In genomic region chr8:59478257-59478656, GRCm38 (mm10) we compare ENCODE assay signal across 25 mouse cellular contexts.
A peak's percentile ranks its signal among the peaks of the same experiment; 100 is the strongest.
DNase-seq lines count a peak whose midpoint lies in the region; ATAC-seq and TF ChIP-seq lines count a peak whose summit lies in the region.
"Had no signal": no experiment of that assay in that cellular context is flagged by ENCODE, and none has a peak within 500 bp of the region (broad histone marks: within the 10 kb centered on the region; RNA-seq: fewer than 3 reads in every experiment).

No protein-coding gene starts in this region.

- no peak for TF ChIP-seq CTCF in brain, embryonic 14.5 days (IDR thresholded peaks at IDR 0.05; ENCODE audit: borderline replicate concordance, extremely low read depth, insufficient read depth, insufficient read length)

- peak; percentile 15 for DNase-seq in forebrain, embryonic 14.5 days (ENCODE audit: low spot score)
- DNase-seq in ES-E14 (ENCODE audit: low read depth, low spot score) = peak; percentile 21
- peak; percentile 37 for DNase-seq in brain, embryonic 14.5 days (ENCODE audit: low read depth)
- peak; percentile 34 for DNase-seq in forelimb bud, embryonic 11.5 days (ENCODE audit: low read depth, low spot score)
- DNase-seq in lung, postnatal 25 days (ENCODE audit: low spot score) = no peak
- DNase-seq in heart, postnatal 10 days = no peak
- DNase-seq: adrenal gland, postnatal 14 days; cerebellum, adult 11-12 months; heart, postnatal 14 days; kidney, adult 9 months; kidney, postnatal 25 days; liver; lung, adult 2 months; lung, postnatal 10 days; right cerebral cortex, postnatal 14 days had no signal

- H3K27me3 ChIP-seq in forebrain, embryonic 14.5 days (replicated peaks; ENCODE audit: control insufficient read depth, insufficient read depth, low read length) = no peaks in the 10 kb centered on the region
- no peaks in the 10 kb centered on the region for H3K27me3 ChIP-seq in forebrain, embryonic 16.5 days (replicated peaks; ENCODE audit: control insufficient read depth, insufficient read depth, low read length)
- H3K27me3 ChIP-seq: embryonic facial prominence, embryonic 15.5 days; heart, embryonic 13.5 days; neural tube, embryonic 13.5 days had no signal

- H3K4me3 ChIP-seq in forebrain, embryonic 14.5 days (ENCODE audit: low read depth, low read length) = no peak overlapping the region
- H3K4me3 ChIP-seq in forebrain, embryonic 16.5 days (replicated peaks; ENCODE audit: low read length) = no peak overlapping the region
- no peak overlapping the region for H3K4me3 ChIP-seq in ES-E14 (ENCODE audit: insufficient read depth in 1 of 2, low read depth in 1 of 2, low read length in 2 of 2, poor library complexity in 1 of 2, severe bottlenecking in 1 of 2)
- H3K4me3 ChIP-seq: embryonic facial prominence, embryonic 15.5 days; heart, embryonic 13.5 days; hindbrain, embryonic 10.5 days; neural tube, embryonic 13.5 days had no signal

- H3K27ac ChIP-seq in forebrain, embryonic 14.5 days (ENCODE audit: low read depth, low read length) = no peak overlapping the region
- no peak overlapping the region for H3K27ac ChIP-seq in forebrain, embryonic 16.5 days (ENCODE audit: low read length)
- no peak overlapping the region for H3K27ac ChIP-seq in ES-E14 (ENCODE audit: insufficient read depth, low read depth, low read length, poor library complexity, severe bottlenecking)
- H3K27ac ChIP-seq: embryonic facial prominence, embryonic 15.5 days; heart, embryonic 13.5 days; hindbrain, embryonic 10.5 days; liver, embryonic 14.5 days; neural tube, embryonic 13.5 days had no signal

- no peaks in the 10 kb centered on the region for H3K4me1 ChIP-seq in forebrain, embryonic 14.5 days (ENCODE audit: control insufficient read depth, insufficient read depth, low read length)
- no peaks in the 10 kb centered on the region for H3K4me1 ChIP-seq in forebrain, embryonic 16.5 days (replicated peaks; ENCODE audit: control insufficient read depth, insufficient read depth, low read length)
- H3K4me1 ChIP-seq in ES-E14 (ENCODE audit: control insufficient read depth in 2 of 2, insufficient read depth in 2 of 2, low read length in 2 of 2, poor library complexity in 1 of 2) = no peaks in the 10 kb centered on the region
- H3K4me1 ChIP-seq: embryonic facial prominence, embryonic 15.5 days; heart, embryonic 13.5 days; hindbrain, embryonic 10.5 days; neural tube, embryonic 13.5 days had no signal

- 1% methylated on average over 3 of the region's 3 CpGs for WGBS in forebrain, embryonic 14.5 days
- WGBS in forebrain, embryonic 16.5 days = 6% methylated on average over 3 of the region's 3 CpGs

- ATAC-seq in forebrain, embryonic 14.5 days = no peak
- no peak for ATAC-seq in forebrain, embryonic 16.5 days
- no peak for ATAC-seq in erythroid progenitor cell, adult 5-6 weeks (replicated peaks; ENCODE audit: low FRiP score, poor library complexity, severe bottlenecking)
- ATAC-seq: hindbrain, embryonic 16.5 days; intestine, embryonic 16.5 days had no signal

- H3K9me3 ChIP-seq in forebrain, embryonic 14.5 days (replicated peaks; ENCODE audit: control insufficient read depth, low read length) = 0 out of 2 replicates have a peak, but pooled peaks cover 2% of the 10 kb centered on the region
- no peaks in the 10 kb centered on the region for H3K9me3 ChIP-seq in forebrain, embryonic 16.5 days (ENCODE audit: control insufficient read depth, low read length)
- H3K9me3 ChIP-seq in ES-E14 (ENCODE audit: control insufficient read depth, insufficient read depth, low read depth, low read length) = no peaks in the 10 kb centered on the region
- H3K9me3 ChIP-seq: embryonic facial prominence, embryonic 15.5 days; G1E; heart, embryonic 13.5 days; hindbrain, embryonic 10.5 days had no signal

- H3K9ac ChIP-seq in forebrain, embryonic 14.5 days (ENCODE audit: low read length) = no peak overlapping the region
- H3K9ac ChIP-seq in forebrain, embryonic 16.5 days (replicated peaks; ENCODE audit: low read depth, low read length) = no peak overlapping the region
- no peak overlapping the region for H3K9ac ChIP-seq in ES-E14 (ENCODE audit: insufficient read depth, low read depth, low read length, poor library complexity, severe bottlenecking)
- H3K9ac ChIP-seq: embryonic facial prominence, embryonic 15.5 days; heart, embryonic 13.5 days; liver, embryonic 14.5 days; neural tube, embryonic 13.5 days had no signal

- intact Hi-C loops in heart, postnatal 10 days (cut with DNase I) = no loop called here

- in situ Hi-C loops in ES-E14 (cut with MboI; ENCODE audit: low sequenced_read_pairs in 2 of 2, unreplicated experiment in 2 of 2) = no loop called here

- no peaks in the 10 kb centered on the region for H3K36me3 ChIP-seq in forebrain, embryonic 14.5 days (ENCODE audit: control insufficient read depth, insufficient read depth, low read length)
- H3K36me3 ChIP-seq in forebrain, embryonic 16.5 days (ENCODE audit: control insufficient read depth, insufficient read depth) = no peaks in the 10 kb centered on the region
- no peaks in the 10 kb centered on the region for H3K36me3 ChIP-seq in ES-E14 (ENCODE audit: control insufficient read depth, insufficient read depth, low read length, poor library complexity, severe bottlenecking)
- H3K36me3 ChIP-seq: embryonic facial prominence, embryonic 15.5 days; G1E; heart, embryonic 13.5 days; hindbrain, embryonic 10.5 days; neural tube, embryonic 13.5 days had no signal

- no peak overlapping the region for H3K4me2 ChIP-seq in forebrain, embryonic 14.5 days (ENCODE audit: low read length)
- H3K4me2 ChIP-seq in forebrain, embryonic 16.5 days (ENCODE audit: low read length) = no peak overlapping the region
- H3K4me2 ChIP-seq: embryonic facial prominence, embryonic 15.5 days; heart, embryonic 13.5 days; neural tube, embryonic 13.5 days had no signal

- no peak for TF ChIP-seq POLR2A in brain, embryonic 14.5 days (IDR thresholded peaks at IDR 0.05; ENCODE audit: borderline replicate concordance, extremely low read depth, insufficient read depth, insufficient read length, poor library complexity, severe bottlenecking)

TF ChIP-seq in ES-E14, 5 proteins besides CTCF, POLR2A, EP300 and RAD21:
- no peak for TF ChIP-seq CHD2 (IDR thresholded peaks at IDR 0.05; ENCODE audit: low read depth, low read length)
- TF ChIP-seq MAFK (IDR thresholded peaks at IDR 0.05; ENCODE audit: insufficient read depth, low read depth, low read length) = no peak
- TF ChIP-seq ZC3H11A (IDR thresholded peaks at IDR 0.05; ENCODE audit: borderline replicate concordance, low read depth, low read length) = no peak
- no peak for TF ChIP-seq ZNF384 (IDR thresholded peaks at IDR 0.05; ENCODE audit: low read depth, low read length)
- no peak for TF ChIP-seq HCFC1 (IDR thresholded peaks at IDR 0.05; ENCODE audit: borderline replicate concordance, insufficient read depth, low read length)

Comparison
In these comparisons a context has a peak if more than half of its experiments do, and no peak if none do; other contexts are left out.
1. DNase-seq: peak in forebrain, embryonic 14.5 days (single experiment), ES-E14 (single experiment), brain, embryonic 14.5 days (single experiment) and forelimb bud, embryonic 11.5 days (single experiment); none in lung, postnatal 25 days (single experiment) and heart, postnatal 10 days (0 of 2).